Mouse (Mus musculus) ES-E14 (cell line): ENCODE measurements around the gene Atp1b1. TPM values are rescaled to one million over a fixed set of nuclear protein-coding genes. Genes with fewer than 3 reads are reported as not detected.

Source experiments
- DNase-seq: peaks from one replicate; pipeline ENCODE4 v3.0.0-alpha.2; 2013; ENCODE audit warnings: low read depth, low spot score
- H3K27ac ChIP-seq: 2 replicates; pipeline ENCODE4 v1.5.1; 2012; ENCODE audit warnings: low read depth, mild to moderate bottlenecking, low read length, moderate library complexity, mixed read lengths; ENCODE audit not compliant: poor library complexity, insufficient read depth, severe bottlenecking
- H3K36me3 ChIP-seq: 2 replicates; pipeline ENCODE4 v1.6.1; 2012; ENCODE audit warnings: mild to moderate bottlenecking, low read length, moderate library complexity, mixed read lengths; ENCODE audit not compliant: control insufficient read depth, poor library complexity, insufficient read depth, severe bottlenecking
- H3K4me1 ChIP-seq, 2 experiments: fragments of 150-350 bp in 1 of 2; sonication (generic) in 1 of 2; 2 replicates each; pipeline ENCODE4 v1.6.1; 2012; ENCODE audit warnings: low read length in 2 of 2, mild to moderate bottlenecking in 1 of 2, mixed read lengths in 1 of 2; ENCODE audit not compliant: control insufficient read depth in 2 of 2, insufficient read depth in 2 of 2, poor library complexity in 1 of 2
- H3K4me3 ChIP-seq, 2 experiments: fragments of 150-350 bp in 1 of 2; sonication (generic) in 1 of 2; 2 replicates each; pipeline ENCODE4 v1.5.1; 2012; ENCODE audit warnings: low read length in 2 of 2, low read depth in 1 of 2, mild to moderate bottlenecking in 1 of 2, mixed read lengths in 1 of 2; ENCODE audit not compliant: insufficient read depth in 1 of 2, poor library complexity in 1 of 2, severe bottlenecking in 1 of 2
- H3K9ac ChIP-seq: 2 replicates; pipeline ENCODE4 v1.6.1; 2012; ENCODE audit warnings: low read depth, mild to moderate bottlenecking, low read length, mixed read lengths; ENCODE audit not compliant: poor library complexity, insufficient read depth, severe bottlenecking
- H3K9me3 ChIP-seq: fragments of 150-350 bp; sonication (generic); 2 replicates; pipeline ENCODE4 v1.6.1; 2012; ENCODE audit warnings: low read depth, mild to moderate bottlenecking, low read length; ENCODE audit not compliant: control insufficient read depth, insufficient read depth
- CHD2 ChIP-seq: IDR thresholded peaks from 2 replicates; pipeline ENCODE4 v1.6.1; 2014; ENCODE audit warnings: mild to moderate bottlenecking, low read depth, low read length, inconsistent platforms
- HCFC1 ChIP-seq: IDR thresholded peaks from 2 replicates; pipeline ENCODE4 v1.6.1; 2012; ENCODE audit warnings: low read length, inconsistent platforms, borderline replicate concordance; ENCODE audit not compliant: insufficient read depth
- MAFK ChIP-seq: IDR thresholded peaks from 2 replicates; pipeline ENCODE4 v1.6.1; 2014; ENCODE audit warnings: mild to moderate bottlenecking, low read depth, low read length, inconsistent platforms; ENCODE audit not compliant: insufficient read depth
- ZC3H11A ChIP-seq: IDR thresholded peaks from 2 replicates; pipeline ENCODE4 v1.6.1; 2012; ENCODE audit warnings: low read depth, mild to moderate bottlenecking, inconsistent platforms, low read length, borderline replicate concordance
- ZNF384 ChIP-seq: IDR thresholded peaks from 2 replicates; pipeline ENCODE4 v1.6.1; 2012; ENCODE audit warnings: low read depth, low read length, inconsistent platforms
- in situ Hi-C, 2 experiments: fragments of 600-800 bp; cut with MboI; formaldehyde crosslinking; loops; one replicate each; pipeline ENCODE4 v1.15.1; 2025; ENCODE audit warnings: low sequenced_read_pairs in 2 of 2, inconsistent platforms in 1 of 2; ENCODE audit not compliant: unreplicated experiment in 2 of 2
- total RNA-seq: library from RNA; depleted of rRNA; stranded (reverse); fragments of 300-350 nt; gene quantifications from 2 replicates; pipeline ENCODE4 v1.2.3, GENCODE M21; 2012

Gene Atp1b1
- total RNA-seq, 1 experiment, result 58.3 TPM

GRCm38 (mm10) chr1:164457531-164458244 is 467 bp downstream of the Atp1b1 start:
- H3K9ac ChIP-seq, result peak overlapping the region; percentile 89
- in situ Hi-C loops, result no loop called here
- DNase-seq, result peak; percentile 52
- H3K27ac ChIP-seq, result peak overlapping the region; percentile 72
- H3K4me3 ChIP-seq, result peak overlapping the region; percentile 95 to 98
- H3K9me3 ChIP-seq, result no peaks in the 10 kb centered on the region
- TF ChIP-seq HCFC1, result no peak
- TF ChIP-seq CHD2, result no peak
- TF ChIP-seq ZC3H11A, result no peak
- no peak for TF ChIP-seq MAFK
- no peak for TF ChIP-seq ZNF384
- peaks cover 6% of the 10 kb centered on the region; the same call in 1 of the 2 replicates for H3K36me3 ChIP-seq
- peaks cover 20 to 31% of the 10 kb centered on the region in 2 experiments for H3K4me1 ChIP-seq

GRCm38 (mm10) chr1:164456731-164457130 is 1.4 kb downstream of the Atp1b1 start:
- Histone ChIP-seq H3K27ac (no peak overlapping the region), H3K4me1 (peaks cover 20 to 30% of the 10 kb centered on the region in 2 experiments)

GRCm38 (mm10) chr1:164456065-164456464 is 2.1 kb downstream of the Atp1b1 start:
- in situ Hi-C loops, result no loop called here
- H3K4me3 ChIP-seq, result peak overlapping the region; percentile 95 to 98

More at GRCm38 (mm10) chr1:164456731-164457130, 1.4 kb downstream of the Atp1b1 start:
- in situ Hi-C loops, result no loop called here
- TF ChIP-seq MAFK (0 out of 2 replicates have a peak, but pooled peaks have one; percentile 27), ZNF384 (no peak)
- Histone ChIP-seq H3K36me3 (peaks cover 12% of the 10 kb centered on the region), H3K9ac (0 out of 2 replicates have a peak overlapping the region, but pooled peaks have one; percentile 31), H3K4me3 (peak overlapping the region; percentile 95 to 98), H3K9me3 (no peaks in the 10 kb centered on the region)
- DNase-seq, result no peak

GRCm38 (mm10) chr1:164455614-164456013 is 2.5 kb downstream of the Atp1b1 start:
- Histone ChIP-seq H3K27ac (no peak overlapping the region), H3K4me1 (peaks cover 20 to 35% of the 10 kb centered on the region in 2 experiments), H3K4me3 (peak overlapping the region; percentile 95 to 98), H3K36me3 (peaks cover 12% of the 10 kb centered on the region), H3K9ac (no peak overlapping the region), H3K9me3 (no peaks in the 10 kb centered on the region)
- no peak for DNase-seq
- TF ChIP-seq ZNF384 (no peak), CHD2 (no peak), HCFC1 (no peak), MAFK (no peak), ZC3H11A (no peak)
- in situ Hi-C loops, result no loop called here

More at GRCm38 (mm10) chr1:164456065-164456464, 2.1 kb downstream of the Atp1b1 start:
- Histone ChIP-seq H3K9me3 (no peaks in the 10 kb centered on the region), H3K36me3 (peaks cover 12% of the 10 kb centered on the region), H3K27ac (no peak overlapping the region), H3K4me1 (peaks cover 22 to 31% of the 10 kb centered on the region in 2 experiments), H3K9ac (no peak overlapping the region)
- DNase-seq, result no peak
- TF ChIP-seq CHD2, result no peak
- no peak for TF ChIP-seq HCFC1
- no peak for TF ChIP-seq ZC3H11A
- no peak for TF ChIP-seq MAFK
- no peak for TF ChIP-seq ZNF384
